Mouse (Mus musculus) brain, embryonic 14.5 days (tissue): ENCODE data around the gene Pfn2.

Experiments
- CTCF ChIP-seq: fragments of 200-500 bp; IDR thresholded peaks from 2 replicates; pipeline ENCODE4 v1.5.1; 2012; ENCODE audit warnings: inconsistent platforms, mild to moderate bottlenecking, moderate library complexity, borderline replicate concordance; ENCODE audit not compliant: insufficient read depth, insufficient read length; ENCODE audit errors: extremely low read depth
- POLR2A ChIP-seq: fragments of 200-500 bp; IDR thresholded peaks from 2 replicates; pipeline ENCODE4 v1.6.1; 2012; ENCODE audit warnings: mild to moderate bottlenecking, inconsistent platforms, borderline replicate concordance; ENCODE audit not compliant: poor library complexity, insufficient read depth, insufficient read length, severe bottlenecking; ENCODE audit errors: extremely low read depth

DNA sequence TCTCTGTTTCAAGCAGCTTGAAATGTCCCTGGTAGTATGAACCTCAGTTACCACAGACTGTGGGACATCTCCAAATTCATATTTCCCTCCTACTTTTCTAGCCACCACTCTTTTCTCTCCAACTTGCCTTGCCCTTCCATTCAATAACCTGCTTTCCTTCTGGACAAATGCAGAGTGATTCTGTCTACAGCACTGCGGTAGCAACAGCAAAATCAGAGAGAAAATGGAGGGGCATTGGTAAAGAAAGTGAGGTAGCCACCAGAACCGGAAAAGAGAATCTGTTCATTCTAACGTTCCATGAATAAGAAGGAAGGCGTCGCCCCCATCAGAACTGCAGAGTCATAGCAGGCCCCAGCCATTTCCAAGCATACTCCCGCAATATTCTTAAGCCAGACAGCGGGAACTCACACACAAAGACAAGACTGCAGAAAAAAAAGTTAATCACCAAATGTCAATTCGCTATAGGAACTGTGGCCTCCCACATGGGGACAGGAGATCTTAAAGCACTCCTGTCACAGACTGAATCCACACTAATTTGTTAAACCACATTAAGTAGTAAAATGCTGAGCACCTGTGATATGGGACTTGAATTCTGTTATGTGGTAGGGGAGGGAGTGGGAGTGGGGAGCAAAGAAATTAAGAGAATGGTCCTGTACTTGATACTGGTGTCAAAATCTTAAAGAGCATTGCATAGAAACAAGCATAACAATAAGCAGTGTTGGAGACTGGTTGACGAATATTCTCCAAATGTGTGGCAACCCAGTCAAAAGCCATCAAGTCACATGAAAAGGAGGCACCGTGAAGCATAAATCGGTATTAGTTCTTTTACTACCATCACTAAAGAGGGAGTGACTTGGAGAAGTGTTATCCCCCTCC lies 1.9 kb downstream of the Pfn2 start:
- TF ChIP-seq CTCF (peak; percentile 11; the same call in 1 of the 2 replicates), POLR2A (no peak)
